Mouse (Mus musculus) heart, postnatal 0 days (tissue): ENCODE data around the gene Kazn. TPM values are rescaled to one million over a fixed set of nuclear protein-coding genes. Genes with fewer than 3 reads are reported as not detected.

Source experiments
- ATAC-seq: fragments of 200-750 bp; cut with Nextera tagmentation; 2 replicates; pipeline ENCODE4 v1.8.0; 2017; ENCODE audit warnings: low read depth, moderate number of reproducible peaks, moderate library complexity; ENCODE audit not compliant: insufficient read depth
- DNase-seq: peaks from one replicate; pipeline ENCODE4 v3.0.0-alpha.2; 2016; ENCODE audit warnings: low spot score
- H3K27ac ChIP-seq: fragments of 300-500 bp; sonication (generic); 2 replicates; pipeline ENCODE4 v1.5.1; 2014; ENCODE audit warnings: low read depth, mild to moderate bottlenecking
- H3K27me3 ChIP-seq: fragments of 300-500 bp; sonication (generic); 2 replicates; pipeline ENCODE4 v1.6.1; 2014; ENCODE audit warnings: low read length, mixed read lengths; ENCODE audit not compliant: control insufficient read depth, insufficient read depth
- H3K36me3 ChIP-seq: fragments of 300-500 bp; sonication (generic); replicated peaks from 2 replicates; pipeline ENCODE4 v1.6.1; 2014; ENCODE audit warnings: low read length, mixed read lengths; ENCODE audit not compliant: control insufficient read depth, insufficient read depth
- H3K4me1 ChIP-seq: fragments of 300-500 bp; sonication (generic); 2 replicates; pipeline ENCODE4 v1.6.1; 2014; ENCODE audit warnings: antibody characterized with exemption; ENCODE audit not compliant: control insufficient read depth, insufficient read depth
- H3K4me2 ChIP-seq: fragments of 300-500 bp; sonication (generic); 2 replicates; pipeline ENCODE4 v1.6.1; 2014; ENCODE audit warnings: low read depth, mild to moderate bottlenecking, low read length, moderate library complexity
- H3K4me3 ChIP-seq: fragments of 300-500 bp; sonication (generic); 2 replicates; pipeline ENCODE4 v1.5.1; 2014; ENCODE audit warnings: low read depth, low read length
- H3K9ac ChIP-seq: fragments of 300-500 bp; sonication (generic); replicated peaks from 2 replicates; pipeline ENCODE4 v1.6.1; 2014; ENCODE audit warnings: low read depth, low read length, mixed read lengths
- H3K9me3 ChIP-seq: fragments of 300-500 bp; sonication (generic); replicated peaks from 2 replicates; pipeline ENCODE4 v1.6.1; 2016; ENCODE audit warnings: low read length; ENCODE audit not compliant: control insufficient read depth
- CTCF ChIP-seq: IDR thresholded peaks from 2 replicates; pipeline ENCODE4 v1.5.1; 2016; ENCODE audit warnings: antibody characterized with exemption, control low read depth, low read depth
- EP300 ChIP-seq: IDR thresholded peaks from 2 replicates; pipeline ENCODE4 v1.6.1; 2016; ENCODE audit warnings: antibody characterized with exemption, low read depth
- WGBS: fragments of 180-500 bp; shearing (Covaris S2); extraction: QIAGEN DNeasy Blood & Tissue Kit; methylation state at CpG from one replicate; pipeline ENCODE4 v1.1.7; 2014; 5-methylcytosine and 5-hydroxymethylcytosine counted together
- polyA plus RNA-seq: library from polyadenylated mRNA; unstranded; fragments of >200 nt; fragmentation: Nextera tagmentation; extraction: Ambion mirVana; gene quantifications from 2 replicates; pipeline ENCODE4 v1.2.1, GENCODE M21; 2015
- total RNA-seq: library from RNA; depleted of rRNA; stranded (reverse); fragments of >200 nt; gene quantifications from 2 replicates; pipeline ENCODE4 v1.2.3, GENCODE M21; 2014; ENCODE audit warnings: low replicate concordance

Kazn gene
- total and polyA plus RNA-seq, 2 experiments from 2014 or later = 2.5 to 19.9 TPM

GRCm38 (mm10) chr4:142079629-142080486 lies 159.3 kb downstream of the Kazn start:
- Histone ChIP-seq H3K9ac (no peak overlapping the region), H3K9me3 (no peaks in the 10 kb centered on the region), H3K4me3 (no peak overlapping the region), H3K27ac (peak overlapping the region; percentile 84), H3K27me3 (no peaks in the 10 kb centered on the region), H3K36me3 (no peaks in the 10 kb centered on the region), H3K4me2 (no peak overlapping the region), H3K4me1 (peaks cover 58% of the 10 kb centered on the region)
- ATAC-seq = no peak
- DNase-seq = peak; percentile 76
- TF ChIP-seq EP300 (no peak), CTCF (no peak)
- WGBS = 49% methylated on average over 14 of the region's 14 CpGs

- H3K27ac ChIP-seq = peak overlapping the region; percentile 87
- H3K9me3 ChIP-seq = no peaks in the 10 kb centered on the region
- peak overlapping the region; percentile 35 for H3K4me2 ChIP-seq
- H3K4me1 ChIP-seq = peaks cover 59% of the 10 kb centered on the region
- no peak for TF ChIP-seq CTCF
- no peak for TF ChIP-seq EP300
- no peaks in the 10 kb centered on the region for H3K36me3 ChIP-seq
- WGBS = 8% methylated on average over 18 of the region's 18 CpGs
- H3K4me3 ChIP-seq = no peak overlapping the region; the same call in 1 of the 2 replicates
- ATAC-seq (peak; percentile 63), DNase-seq (peak; percentile 84)
- H3K27me3 ChIP-seq = no peaks in the 10 kb centered on the region
- peak overlapping the region; percentile 34 for H3K9ac ChIP-seq
These were observed 161.5 kb downstream of the Kazn start for GRCm38 (mm10) chr4:142077572-142078271.

GRCm38 (mm10) chr4:142076883-142077282 lies 162.3 kb downstream of the Kazn start:
- Histone ChIP-seq H3K27ac (peak overlapping the region; percentile 87; the same call in 1 of the 2 replicates), H3K4me3 (no peak overlapping the region), H3K4me1 (peaks cover 50% of the 10 kb centered on the region), H3K27me3 (no peaks in the 10 kb centered on the region), H3K4me2 (no peak overlapping the region), H3K9ac (no peak overlapping the region), H3K9me3 (no peaks in the 10 kb centered on the region), H3K36me3 (no peaks in the 10 kb centered on the region)
- DNase-seq = no peak
- TF ChIP-seq EP300 (no peak), CTCF (no peak)
- ATAC-seq = no peak
- 42% methylated on average over 1 of the region's 1 CpGs for WGBS

GRCm38 (mm10) chr4:142075931-142076330 lies 163.3 kb downstream of the Kazn start:
- no peaks in the 10 kb centered on the region for H3K36me3 ChIP-seq
- H3K4me2 ChIP-seq = no peak overlapping the region

GRCm38 (mm10) chr4:142074060-142074732 lies 165.0 kb downstream of the Kazn start:
- Histone ChIP-seq H3K4me1 (peaks cover 32% of the 10 kb centered on the region), H3K36me3 (no peaks in the 10 kb centered on the region), H3K9ac (no peak overlapping the region), H3K9me3 (no peaks in the 10 kb centered on the region), H3K27me3 (no peaks in the 10 kb centered on the region), H3K27ac (no peak overlapping the region), H3K4me3 (no peak overlapping the region), H3K4me2 (no peak overlapping the region)
- no peak for TF ChIP-seq CTCF
- no peak for TF ChIP-seq EP300
- WGBS = 67% methylated on average over 12 of the region's 13 CpGs
- ATAC-seq = no peak
- DNase-seq = no peak

More at GRCm38 (mm10) chr4:142075931-142076330, 163.3 kb downstream of the Kazn start:
- Histone ChIP-seq H3K4me1 (peaks cover 42% of the 10 kb centered on the region), H3K27me3 (no peaks in the 10 kb centered on the region), H3K27ac (no peak overlapping the region), H3K9me3 (no peaks in the 10 kb centered on the region), H3K9ac (no peak overlapping the region), H3K4me3 (no peak overlapping the region)
- ATAC-seq (no peak), DNase-seq (no peak)
- TF ChIP-seq EP300 = no peak
- TF ChIP-seq CTCF = no peak
- 80% methylated on average over 11 of the region's 11 CpGs for WGBS
